Mouse (Mus musculus) colon, adult 2 months (tissue): Measurements from ENCODE around the gene Dhrs1. TPM values are rescaled to one million over a fixed set of nuclear protein-coding genes. Genes with fewer than 3 reads are reported as not detected.

Source experiments
- polyA plus RNA-seq: library from polyadenylated mRNA; depleted of rRNA; stranded (reverse); fragments of >200 nt; gene quantifications from 2 replicates; pipeline ENCODE4 v1.2.3, GENCODE M21; 2012; rRNA removed

The Dhrs1 gene
- polyA plus RNA-seq = 60.1 and 67.8 TPM in 2 replicates

DNA sequence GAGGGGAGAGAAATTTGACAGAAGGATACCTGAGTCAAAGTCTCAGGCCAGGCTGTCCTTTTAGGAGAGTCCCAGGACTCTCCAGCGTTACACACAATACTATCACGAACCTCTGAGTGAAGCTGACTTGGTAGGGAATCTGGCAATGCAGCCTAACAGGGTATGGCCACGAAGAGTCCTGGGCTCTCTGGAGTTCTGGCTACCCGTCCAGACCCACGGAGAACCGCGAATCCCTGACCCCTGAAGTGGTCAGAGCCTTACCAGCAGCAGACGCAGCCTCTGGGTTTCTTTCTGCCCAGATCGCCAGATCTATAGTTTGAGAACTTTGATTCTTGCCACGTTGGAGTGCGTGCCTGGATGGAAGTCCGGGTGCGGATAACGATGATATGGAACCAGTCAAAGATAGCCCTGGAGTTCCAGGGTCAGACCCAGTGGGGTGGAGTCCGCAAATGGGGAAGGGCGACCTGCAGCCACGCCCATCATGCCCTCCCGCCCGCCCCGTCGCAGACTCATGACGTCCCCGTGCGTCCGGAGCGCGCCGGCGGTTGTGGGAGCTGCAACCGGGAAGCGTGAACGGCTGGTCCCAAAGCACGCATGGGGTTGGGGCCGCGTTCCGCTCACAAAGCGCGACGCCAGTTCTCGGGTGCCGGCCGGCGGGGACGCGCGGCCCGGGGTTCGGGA, at the start of gene Dhrs1, which contains the start of gene Nop9:
Gene Dhrs1, minus strand, starts transcription at position 511 of the 681 bp plus-strand sequence.
Gene Nop9, plus strand, starts transcription at position 514 of the 681 bp plus-strand sequence.

GRCm38 (mm10) chr14:55788256-55789050, 43.0 kb upstream of the Dhrs1 start, which contains the start of gene Ripk3:
TSS of gene Ripk3 (minus strand) at chr14:55788865.

DNA sequence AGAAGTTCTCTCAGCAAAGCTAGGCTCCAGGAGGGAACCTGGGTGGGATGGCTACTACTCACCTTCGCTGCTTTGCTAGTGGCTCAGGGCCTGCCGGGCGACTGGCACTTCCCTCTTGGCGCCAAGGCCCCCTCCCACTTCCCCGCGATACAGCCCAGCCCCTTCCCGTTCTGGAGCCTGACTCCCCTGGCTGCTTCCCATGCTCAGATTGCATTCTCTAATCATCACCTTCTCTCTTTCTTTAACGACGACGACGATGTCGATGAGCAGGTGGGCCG, 38.4 kb upstream of the Dhrs1 start, which contains the start of gene Adcy4:
Gene Adcy4, minus strand, starts transcription at position 138 of the 278 bp plus-strand sequence.

GRCm38 (mm10) chr14:55765696-55766095, 20.2 kb upstream of the Dhrs1 start, which contains the start of gene Ltb4r1:
TSS of gene Ltb4r1 (plus strand) at chr14:55765962.

GRCm38 (mm10) chr14:55761163-55761562, 15.7 kb upstream of the Dhrs1 start, which contains the start of gene Ltb4r2:
TSS of gene Ltb4r2 (plus strand) at chr14:55761428.

DNA sequence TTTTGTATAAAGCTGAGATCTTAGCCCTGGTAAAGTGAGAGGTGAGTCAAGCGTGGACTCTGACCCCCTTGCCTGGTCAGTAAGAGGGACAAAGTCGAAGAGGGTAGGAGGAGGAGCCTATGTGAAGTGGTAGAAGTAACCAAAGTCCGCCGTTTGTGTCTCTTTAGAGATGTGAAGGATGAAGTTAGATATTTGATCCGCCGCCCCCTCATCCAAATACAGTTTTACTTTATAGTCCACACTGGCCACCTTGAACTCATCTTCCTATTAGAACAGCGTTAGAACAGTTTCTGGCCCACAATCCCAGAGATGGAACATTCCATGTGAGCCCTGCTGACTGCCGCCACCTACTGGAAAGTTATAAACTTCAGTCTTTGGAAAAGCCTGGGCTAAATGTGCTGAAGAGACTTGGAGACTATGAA, 12.9 kb upstream of the Dhrs1 start, which contains the start of gene Cideb:
Gene Cideb, minus strand, starts transcription at position 96 of the 422 bp plus-strand sequence.

GRCm38 (mm10) chr14:55721700-55722437, 23.6 kb downstream of the Dhrs1 start, which contains the start of gene Rabggta:
TSS of gene Rabggta (minus strand) at chr14:55722263.

GRCm38 (mm10) chr14:55713729-55714122, 31.8 kb downstream of the Dhrs1 start, which contains the start of gene Tgm1:
TSS of gene Tgm1 (minus strand) at chr14:55713926.

Other genes starting within 250 kb of the Dhrs1 start
- 0.24 and 0.66 TPM in 2 replicates for gene Cpne6, start 235.2 kb downstream of the Dhrs1 start, polyA plus RNA-seq
- not detected in 2 replicates for gene Nrl, start 220.7 kb downstream of the Dhrs1 start, polyA plus RNA-seq
- gene Pck2, start 205.4 kb downstream of the Dhrs1 start, polyA plus RNA-seq = 45.8 and 47.0 TPM in 2 replicates
- gene Dcaf11, start 185.7 kb downstream of the Dhrs1 start, polyA plus RNA-seq = 132 and 151 TPM in 2 replicates
- gene A730061H03Rik, start 185.3 kb downstream of the Dhrs1 start, polyA plus RNA-seq = 0.83 TPM in 1 of 2 replicates, not detected in the other
- 0.16 and 0.64 TPM in 2 replicates for gene Fitm1, start 170.1 kb downstream of the Dhrs1 start, polyA plus RNA-seq
- gene Psme1, start 167.6 kb downstream of the Dhrs1 start, polyA plus RNA-seq = 60.5 and 62.2 TPM in 2 replicates
- 14.9 and 15.9 TPM in 2 replicates for gene Emc9, start 160.4 kb downstream of the Dhrs1 start, polyA plus RNA-seq
- gene Psme2, start 154.6 kb downstream of the Dhrs1 start, polyA plus RNA-seq = 67.0 and 77.2 TPM in 2 replicates
- 42.8 and 44.3 TPM in 2 replicates for gene Rnf31, start 154.0 kb downstream of the Dhrs1 start, polyA plus RNA-seq
- gene Irf9, start 142.1 kb downstream of the Dhrs1 start, polyA plus RNA-seq = 50.4 and 62.3 TPM in 2 replicates
- gene Rec8, start 127.7 kb downstream of the Dhrs1 start, polyA plus RNA-seq = 0.84 and 4.8 TPM in 2 replicates
- 57.2 and 66.6 TPM in 2 replicates for gene Ipo4, start 109.7 kb downstream of the Dhrs1 start, polyA plus RNA-seq
- gene Gm49378, start 107.8 kb downstream of the Dhrs1 start, polyA plus RNA-seq = 8.0 and 15.1 TPM in 2 replicates
- 125 and 156 TPM in 2 replicates for gene Tm9sf1, start 101.9 kb downstream of the Dhrs1 start, polyA plus RNA-seq
- gene Tssk4, start 95.5 kb downstream of the Dhrs1 start, polyA plus RNA-seq = 3.1 and 3.2 TPM in 2 replicates
- 31.8 and 34.4 TPM in 2 replicates for gene Mdp1, start 85.2 kb downstream of the Dhrs1 start, polyA plus RNA-seq
- 9.8 and 10.0 TPM in 2 replicates for gene Gmpr2, start 73.7 kb downstream of the Dhrs1 start, polyA plus RNA-seq
- gene Nedd8, start 73.6 kb downstream of the Dhrs1 start, polyA plus RNA-seq = 171 and 229 TPM in 2 replicates
- gene Tinf2, start 63.9 kb downstream of the Dhrs1 start, polyA plus RNA-seq = 9.6 and 11.9 TPM in 2 replicates
- 0.56 and 0.90 TPM in 2 replicates for gene Tgm1, start 31.8 kb downstream of the Dhrs1 start, polyA plus RNA-seq
- gene Rabggta, start 23.4 kb downstream of the Dhrs1 start, polyA plus RNA-seq = 46.1 and 50.9 TPM in 2 replicates
- 10.2 and 12.2 TPM in 2 replicates for gene Nop9, start within 50 bp of the Dhrs1 start, polyA plus RNA-seq
- 78.1 and 83.2 TPM in 2 replicates for gene Cideb, start 12.8 kb upstream of the Dhrs1 start, polyA plus RNA-seq
- 1.9 and 2.0 TPM in 2 replicates for gene Ltb4r2, start 15.7 kb upstream of the Dhrs1 start, polyA plus RNA-seq
- 1.5 and 2.1 TPM in 2 replicates for gene Ltb4r1, start 20.3 kb upstream of the Dhrs1 start, polyA plus RNA-seq
- gene Adcy4, start 38.4 kb upstream of the Dhrs1 start, polyA plus RNA-seq = 7.3 and 12.7 TPM in 2 replicates
- 29.1 and 36.1 TPM in 2 replicates for gene Ripk3, start 43.2 kb upstream of the Dhrs1 start, polyA plus RNA-seq
- 20.1 and 23.7 TPM in 2 replicates for gene Nfatc4, start 77.5 kb upstream of the Dhrs1 start, polyA plus RNA-seq
- 4.1 and 4.5 TPM in 2 replicates for gene Nynrin, start 108.3 kb upstream of the Dhrs1 start, polyA plus RNA-seq
- gene Cbln3, start 138.7 kb upstream of the Dhrs1 start, polyA plus RNA-seq = 2.8 TPM in 2 replicates
- gene Khnyn, start 139.3 kb upstream of the Dhrs1 start, polyA plus RNA-seq = 44.3 and 49.9 TPM in 2 replicates
- 36.9 and 38.3 TPM in 2 replicates for gene Sdr39u1, start 154.6 kb upstream of the Dhrs1 start, polyA plus RNA-seq
- 0.52 and 0.98 TPM in 2 replicates for gene Cma1, start 199.0 kb upstream of the Dhrs1 start, polyA plus RNA-seq
- not detected in 2 replicates for gene Cma2, start 205.3 kb upstream of the Dhrs1 start, polyA plus RNA-seq